Mouse (Mus musculus) retina, postnatal 1 day (tissue): ENCODE results near the gene Bcas2.

Source experiments
- DNase-seq: peaks from one replicate; pipeline ENCODE4 v3.0.0-alpha.2; 2012

Gene Bcas2

GRCm38 (mm10) chr3:103224231-103224765 lies 52.8 kb downstream of the Bcas2 start:
- DNase-seq: no peak

GRCm38 (mm10) chr3:103227729-103228128 lies 56.3 kb downstream of the Bcas2 start:
- DNase-seq: no peak
